In the genomic region with DNA sequence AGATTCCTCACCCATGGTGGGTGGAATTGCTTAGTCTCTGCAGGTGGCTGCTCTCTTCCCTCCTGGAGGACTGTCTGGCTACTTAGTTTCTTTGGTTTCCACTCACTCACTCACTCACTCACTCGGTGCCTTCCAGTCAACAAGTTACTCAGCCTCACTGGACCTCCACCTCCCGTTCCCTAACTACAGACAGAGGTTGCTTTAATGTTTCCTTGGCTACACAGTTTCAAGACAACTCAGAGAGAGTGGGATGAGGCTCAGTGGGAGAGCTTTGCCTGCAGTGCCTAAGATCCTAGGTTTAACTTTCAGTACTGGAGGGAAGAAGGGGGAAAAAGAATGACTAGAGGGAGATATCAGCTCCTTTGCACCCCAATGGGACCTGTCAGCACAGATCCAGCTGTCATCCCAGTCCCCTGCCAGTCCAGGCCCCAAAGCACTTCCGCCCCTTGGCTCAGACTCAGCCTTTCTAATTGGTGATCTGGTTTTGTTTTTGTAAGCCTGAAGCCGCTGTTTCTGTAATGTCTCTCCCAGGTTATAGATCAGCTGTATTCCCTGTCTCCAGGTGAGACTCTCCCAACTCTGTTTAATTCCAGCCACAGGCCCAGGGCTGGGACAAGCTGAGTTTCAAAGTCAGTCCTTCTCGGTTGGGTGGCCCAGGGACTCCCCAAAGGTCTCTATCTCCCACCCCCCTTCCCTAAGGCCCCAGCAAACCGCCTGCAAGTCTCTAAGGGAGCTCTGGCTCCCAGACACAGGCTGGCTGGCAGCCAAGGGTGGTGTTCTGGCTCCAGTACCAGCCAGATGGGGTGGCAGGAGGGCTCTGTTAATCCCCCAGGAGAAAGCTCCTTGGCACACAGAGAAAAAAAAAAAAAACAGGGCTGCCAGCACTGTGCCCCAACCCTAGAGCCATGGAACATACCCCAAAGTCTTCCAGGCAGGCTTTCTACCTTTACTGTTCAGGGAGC, we compare ENCODE assay signal across 8 mouse cellular contexts.
DNase-seq lines count a peak whose midpoint lies in the region; ATAC-seq and TF ChIP-seq lines count a peak whose summit lies in the region.

No protein-coding gene starts in this region.

- no peak for TF ChIP-seq CTCF in brain, embryonic 14.5 days (IDR thresholded peaks at IDR 0.05; ENCODE audit: borderline replicate concordance, extremely low read depth, insufficient read depth, insufficient read length)

- H3K36me3 ChIP-seq in limb, embryonic 14.5 days (ENCODE audit: control insufficient read depth, insufficient read depth, low read length), result no peaks in the 10 kb centered on the region
- H3K36me3 ChIP-seq in stomach, embryonic 16.5 days (ENCODE audit: control insufficient read depth, insufficient read depth, low read length), result no peaks in the 10 kb centered on the region

- DNase-seq in adrenal gland, adult 2 months, result peak; percentile 53
- no peak for DNase-seq in adrenal gland, adult 18-20 months (ENCODE audit: low spot score in 2 of 2)
- peak; percentile 97 for DNase-seq in brain, embryonic 14.5 days (ENCODE audit: low read depth)
- DNase-seq in heart, adult 18-20 months, result peak; percentile 61 to 65
- DNase-seq in kidney, adult 18-20 months, result peak; percentile 49
- no peak for DNase-seq in limb, embryonic 14.5 days (ENCODE audit: low spot score)

- TF ChIP-seq POLR2A in brain, embryonic 14.5 days (IDR thresholded peaks at IDR 0.05; ENCODE audit: borderline replicate concordance, extremely low read depth, insufficient read depth, insufficient read length, poor library complexity, severe bottlenecking), result no peak
- TF ChIP-seq POLR2A in limb, embryonic 14.5 days (IDR thresholded peaks at IDR 0.05; ENCODE audit: borderline replicate concordance, extremely low read depth, insufficient read depth, insufficient read length), result no peak

- 0 out of 2 replicates have a peak overlapping the region, but pooled peaks have one; percentile 18 for H3K9ac ChIP-seq in limb, embryonic 14.5 days (ENCODE audit: low read depth, low read length, severe bottlenecking)
- no peak overlapping the region for H3K9ac ChIP-seq in stomach, embryonic 16.5 days (ENCODE audit: low read length)

- H3K27me3 ChIP-seq in limb, embryonic 14.5 days (ENCODE audit: control insufficient read depth, insufficient read depth, low read length), result no peaks in the 10 kb centered on the region
- H3K27me3 ChIP-seq in stomach, embryonic 16.5 days (ENCODE audit: control insufficient read depth, insufficient read depth, low read length), result no peaks in the 10 kb centered on the region

- H3K27ac ChIP-seq in limb, embryonic 14.5 days (replicated peaks; ENCODE audit: low read depth, low read length), result peak overlapping the region; percentile 91
- peak overlapping the region; percentile 61 for H3K27ac ChIP-seq in stomach, embryonic 16.5 days (ENCODE audit: low read length)

- no peak overlapping the region for H3K4me3 ChIP-seq in limb, embryonic 14.5 days (replicated peaks; ENCODE audit: low read length)
- no peak overlapping the region for H3K4me3 ChIP-seq in stomach, embryonic 16.5 days (replicated peaks; ENCODE audit: low read length)

- no peaks in the 10 kb centered on the region for H3K9me3 ChIP-seq in limb, embryonic 14.5 days (ENCODE audit: control insufficient read depth, low read length)
- H3K9me3 ChIP-seq in stomach, embryonic 16.5 days (replicated peaks; ENCODE audit: control insufficient read depth, low read length), result no peaks in the 10 kb centered on the region

- H3K4me2 ChIP-seq in limb, embryonic 14.5 days (replicated peaks; ENCODE audit: low read depth, low read length, severe bottlenecking), result peak overlapping the region; percentile 13; the same call in 1 of the 2 replicates
- no peak overlapping the region for H3K4me2 ChIP-seq in stomach, embryonic 16.5 days (ENCODE audit: low read depth, low read length)

- ATAC-seq in limb, embryonic 14.5 days (ENCODE audit: low FRiP score, low read depth), result no peak
- peak; percentile 68; the same call in 1 of the 2 replicates for ATAC-seq in stomach, embryonic 16.5 days (ENCODE audit: insufficient read depth, low FRiP score)
- ATAC-seq in megakaryocyte, adult 5-6 weeks (ENCODE audit: poor library complexity, severe bottlenecking), result no peak

- 13% methylated on average over 6 of the region's 6 CpGs for WGBS in limb, embryonic 14.5 days
- 26% methylated on average over 6 of the region's 6 CpGs for WGBS in stomach, embryonic 16.5 days

- H3K4me1 ChIP-seq in limb, embryonic 14.5 days (ENCODE audit: control insufficient read depth, insufficient read depth, low read length), result peaks cover 51% of the 10 kb centered on the region
- peaks cover 18% of the 10 kb centered on the region for H3K4me1 ChIP-seq in stomach, embryonic 16.5 days (ENCODE audit: control insufficient read depth, insufficient read depth, low read length)

Comparison
In these comparisons a context has a peak if more than half of its experiments do, and no peak if none do; other contexts are left out.
1. DNase-seq: peak in adrenal gland, adult 2 months (single experiment), brain, embryonic 14.5 days (single experiment), heart, adult 18-20 months (2 of 2) and kidney, adult 18-20 months (single experiment); none in adrenal gland, adult 18-20 months (0 of 2) and limb, embryonic 14.5 days (single experiment).